Mouse (Mus musculus) thymus, postnatal 36 days (tissue): ENCODE measurements around the gene Unc45a.

Experiments
- DNase-seq, 2 experiments: peaks; one replicate each; pipeline ENCODE4 v3.0.0; 2022; ENCODE audit warnings: mixed read lengths in 2 of 2

Unc45a gene

GRCm38 (mm10) chr7:80324043-80324815, 16.6 kb downstream of the Unc45a start, which contains the start of gene Rccd1:
TSS of gene Rccd1 (minus strand) at chr7:80324454.
- DNase-seq: peak; percentile 90

GRCm38 (mm10) chr7:80323336-80323735, 17.5 kb downstream of the Unc45a start:
- DNase-seq: no peak

GRCm38 (mm10) chr7:80319846-80320496, 20.8 kb downstream of the Unc45a start:
- no peak for DNase-seq

DNA sequence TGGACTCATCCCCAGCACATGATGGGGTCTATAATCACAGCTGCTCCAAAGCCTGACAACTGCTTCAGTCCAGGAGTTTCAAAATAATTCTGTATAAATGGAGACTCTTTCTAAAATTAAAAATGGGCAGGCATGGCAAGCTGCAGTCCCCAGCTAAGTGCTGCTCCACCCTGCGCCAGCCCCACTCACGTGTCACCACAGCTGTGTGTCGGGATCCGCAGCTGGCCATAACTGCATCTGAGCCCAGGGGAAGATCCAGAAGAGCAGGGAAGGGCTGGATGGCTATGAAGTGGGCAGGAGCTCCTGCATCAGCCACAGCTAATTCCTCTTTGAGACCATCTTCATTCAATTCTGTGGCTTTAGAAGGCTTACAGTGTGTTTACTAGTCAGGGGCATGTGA, 22.1 kb downstream of the Unc45a start:
- DNase-seq: no peak

DNA sequence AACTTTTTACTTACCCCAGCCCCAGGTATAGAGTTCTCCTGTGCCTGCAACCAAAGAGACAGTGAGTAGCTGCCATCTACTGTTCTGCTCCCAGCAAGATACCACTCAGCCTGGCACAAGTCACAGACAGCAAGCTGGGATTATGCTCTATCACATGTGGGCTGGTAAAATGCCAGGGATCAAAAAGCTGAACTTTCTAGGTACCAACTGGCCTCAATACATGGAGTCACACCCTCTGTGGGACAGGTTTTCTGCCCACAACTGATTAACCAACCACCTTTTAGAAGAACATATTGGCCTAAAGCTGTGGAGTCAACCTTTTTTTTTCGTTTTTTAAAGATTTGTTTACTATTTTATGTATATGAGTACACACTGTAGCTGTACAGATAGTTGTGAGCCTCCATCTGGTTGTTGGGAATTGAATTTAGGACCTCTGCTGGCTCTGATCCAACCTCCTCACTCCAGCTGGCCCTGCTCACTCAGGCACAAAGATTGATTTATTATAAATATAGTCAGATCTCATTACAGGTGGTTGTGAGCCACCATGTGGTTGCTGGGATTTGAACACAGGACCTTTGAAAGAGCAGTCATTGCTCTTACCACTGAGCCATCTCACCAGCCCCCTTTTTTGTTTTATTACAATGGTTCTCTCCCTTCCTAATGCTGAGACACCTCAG, 23.2 kb downstream of the Unc45a start:
- no peak for DNase-seq

GRCm38 (mm10) chr7:80315733-80316132, 25.1 kb downstream of the Unc45a start:
- DNase-seq: no peak

DNA sequence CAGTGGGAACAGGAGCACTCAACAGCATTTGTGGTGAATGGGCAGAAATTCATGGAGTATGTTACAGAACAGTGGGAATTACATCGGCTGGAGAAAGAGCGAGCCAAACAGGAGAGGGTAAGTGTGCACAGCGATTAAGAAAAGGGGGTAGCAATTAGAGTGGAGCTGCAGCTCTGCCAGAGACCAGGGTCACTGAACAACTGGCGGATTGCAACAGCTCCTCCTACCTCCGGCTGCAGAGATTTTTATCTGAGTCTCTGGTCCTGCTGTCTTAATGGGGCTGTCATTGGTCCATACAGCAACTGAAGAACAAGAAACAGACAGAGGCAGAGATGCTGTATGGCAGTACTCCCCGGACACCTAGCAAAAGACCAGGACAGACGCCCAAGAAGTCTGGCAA, 30.0 kb downstream of the Unc45a start:
- DNase-seq: no peak

DNA sequence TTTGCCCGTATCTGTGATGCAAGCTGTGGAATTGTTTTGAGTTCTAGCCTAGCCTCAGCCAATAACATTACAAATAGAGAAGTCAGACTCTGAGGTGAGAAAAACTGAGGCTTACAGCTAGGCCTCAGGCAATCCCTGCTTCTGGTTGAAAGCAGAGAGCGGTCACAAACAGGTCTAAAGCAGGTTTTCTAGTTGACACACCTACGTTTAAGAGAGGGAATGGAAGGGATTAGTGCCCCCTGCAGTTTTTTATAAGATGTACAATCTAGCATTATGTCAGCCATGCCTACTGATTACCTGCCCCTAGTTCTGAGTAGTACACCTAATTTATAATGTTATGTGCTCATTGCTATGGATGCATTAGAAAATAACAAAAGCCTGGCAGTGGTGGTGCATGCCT, 33.0 kb downstream of the Unc45a start:
- no peak for DNase-seq

GRCm38 (mm10) chr7:80301522-80301921, 39.3 kb downstream of the Unc45a start:
- no peak for DNase-seq

DNA sequence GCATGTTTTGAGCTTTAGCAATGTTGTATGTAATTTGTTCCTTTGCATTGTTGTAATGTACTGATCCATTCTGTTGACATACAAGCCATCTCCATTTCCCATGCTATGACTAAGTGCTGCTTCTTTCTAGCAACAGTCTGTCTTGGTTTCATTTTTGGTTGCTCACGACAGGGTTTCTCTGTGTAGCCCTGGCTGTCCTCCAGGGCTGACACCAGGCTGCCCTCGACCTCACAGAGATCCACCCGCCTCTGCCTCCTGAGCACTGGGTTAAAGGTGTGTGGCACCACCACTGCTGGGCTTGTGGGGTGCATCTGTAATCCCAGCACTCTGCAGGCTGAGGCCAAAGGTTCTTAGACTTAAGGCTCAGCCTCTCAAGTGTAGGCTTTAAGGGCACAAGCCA, 41.2 kb downstream of the Unc45a start:
- DNase-seq: no peak

DNA sequence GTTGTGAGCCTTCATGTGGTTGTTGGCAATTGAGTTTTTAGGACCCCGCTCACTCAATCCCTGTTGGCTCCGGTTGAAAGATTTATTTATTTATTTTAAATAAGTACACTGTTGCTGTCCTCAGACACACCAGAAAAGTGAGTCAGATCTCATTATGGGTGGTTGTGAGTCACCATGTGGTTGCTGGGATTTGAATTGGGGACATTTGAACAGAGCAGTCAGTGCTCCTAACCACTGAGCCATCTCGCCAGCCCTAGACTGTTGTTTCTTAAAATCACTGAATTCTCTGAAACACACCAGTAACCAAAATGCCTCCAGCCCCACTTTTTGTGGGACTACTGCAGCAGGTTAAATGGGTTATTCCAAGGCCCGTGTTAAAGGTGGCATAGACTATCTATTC, 42.1 kb downstream of the Unc45a start:
- DNase-seq: no peak

- no peak for DNase-seq
Measured at GRCm38 (mm10) chr7:80297041-80297440, 43.8 kb downstream of the Unc45a start.

DNA sequence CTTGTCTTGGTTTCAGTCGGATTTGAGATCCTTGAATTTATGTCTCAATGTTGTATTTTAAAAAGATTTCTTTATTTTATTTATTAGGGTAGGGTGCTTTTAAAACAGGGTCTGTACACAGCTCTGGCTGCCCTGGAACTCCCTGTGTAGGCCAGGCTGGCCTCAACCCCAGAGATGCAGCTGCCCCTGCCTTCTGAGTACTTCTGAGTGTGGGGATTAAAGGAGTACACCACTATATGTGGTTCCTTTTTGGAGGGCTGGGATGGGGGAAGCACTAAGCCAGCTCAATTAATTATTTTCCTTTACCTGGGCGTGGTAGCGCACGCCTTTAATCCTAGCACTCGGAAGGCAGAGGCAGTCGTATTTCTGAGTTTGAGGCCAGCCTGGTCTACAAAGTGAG, 44.3 kb downstream of the Unc45a start:
- no peak for DNase-seq

DNA sequence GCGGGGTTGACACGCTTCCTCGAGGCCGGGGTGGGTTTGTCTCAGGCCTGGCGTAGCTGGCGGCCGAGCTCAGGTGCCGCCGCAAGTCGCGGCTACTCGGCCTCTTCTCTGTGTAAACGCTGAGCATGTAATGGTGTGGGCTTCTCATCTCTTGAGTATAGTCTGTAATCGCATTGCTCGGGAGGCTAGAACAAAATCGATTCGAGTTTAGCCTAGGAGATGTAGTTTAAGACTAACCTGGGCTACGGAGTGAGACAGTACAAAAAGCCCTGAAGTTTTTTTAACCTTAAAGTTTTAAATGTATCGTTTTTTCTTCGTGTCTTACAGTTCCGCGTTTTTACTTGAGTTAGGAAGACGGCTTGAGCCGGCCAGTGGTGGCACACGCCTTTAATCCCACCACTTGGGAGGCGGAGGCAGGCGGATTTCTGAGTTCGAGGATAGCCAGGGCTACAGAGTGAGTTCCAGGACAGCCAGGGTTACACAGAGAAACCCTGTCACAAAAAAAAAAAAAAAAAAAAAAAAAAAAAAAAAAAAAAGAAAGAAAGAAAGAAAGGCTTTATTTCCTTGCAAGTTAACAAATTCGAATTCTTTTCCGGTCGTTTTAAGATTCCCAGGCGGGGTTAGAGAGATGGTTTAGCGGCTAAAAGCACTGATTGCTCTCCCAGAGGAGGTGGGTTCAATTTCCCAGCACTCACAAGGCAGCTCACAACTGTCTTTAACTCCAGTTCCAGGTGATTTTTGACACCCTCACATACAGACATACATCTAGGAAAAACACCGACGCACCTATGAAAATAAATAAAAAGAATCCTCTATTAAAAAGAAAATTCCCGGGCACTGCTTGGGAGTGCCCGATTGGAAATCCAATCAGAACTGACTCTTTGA, 45.8 kb downstream of the Unc45a start:
- peak in 1 of 2 experiments; percentile 39 for DNase-seq

DNA sequence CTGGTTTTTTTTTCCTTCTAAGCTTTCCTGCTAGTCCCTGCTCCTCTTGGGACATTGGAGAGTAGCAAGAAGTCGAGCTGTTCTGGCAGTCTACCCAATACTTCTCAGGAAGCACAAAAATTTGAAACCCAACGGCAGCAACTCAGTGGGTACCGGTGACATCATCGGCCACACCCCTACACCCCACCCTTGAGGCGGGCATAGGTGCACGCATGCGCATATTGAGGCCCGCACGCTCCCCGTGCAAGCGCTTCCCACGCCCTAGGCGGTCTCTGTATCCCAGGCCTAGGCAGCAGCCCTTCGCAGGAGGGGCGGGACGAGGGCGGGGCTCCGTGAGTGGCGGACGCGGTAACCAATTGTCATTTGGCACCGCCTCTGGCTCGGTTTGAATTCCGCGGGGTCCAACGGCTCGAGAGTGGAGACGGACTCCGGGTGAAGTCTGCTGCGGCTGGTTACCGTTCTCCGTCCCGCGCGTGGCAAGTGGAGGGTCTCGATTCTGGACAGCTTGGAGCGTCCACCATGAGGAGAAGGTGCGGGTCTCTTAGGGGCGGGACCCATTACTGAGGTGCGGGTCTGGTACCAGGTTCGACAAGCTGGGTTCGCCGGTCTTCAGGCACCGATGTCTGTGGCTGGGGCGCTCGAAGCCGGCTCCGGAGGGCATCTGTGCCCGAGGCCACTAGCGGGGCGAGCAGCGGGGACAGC, 46.6 kb downstream of the Unc45a start, which contains the start of gene Prc1:
Gene Prc1, plus strand, starts transcription at position 389 of the 702 bp plus-strand sequence.
- peak; percentile 99 for DNase-seq

DNA sequence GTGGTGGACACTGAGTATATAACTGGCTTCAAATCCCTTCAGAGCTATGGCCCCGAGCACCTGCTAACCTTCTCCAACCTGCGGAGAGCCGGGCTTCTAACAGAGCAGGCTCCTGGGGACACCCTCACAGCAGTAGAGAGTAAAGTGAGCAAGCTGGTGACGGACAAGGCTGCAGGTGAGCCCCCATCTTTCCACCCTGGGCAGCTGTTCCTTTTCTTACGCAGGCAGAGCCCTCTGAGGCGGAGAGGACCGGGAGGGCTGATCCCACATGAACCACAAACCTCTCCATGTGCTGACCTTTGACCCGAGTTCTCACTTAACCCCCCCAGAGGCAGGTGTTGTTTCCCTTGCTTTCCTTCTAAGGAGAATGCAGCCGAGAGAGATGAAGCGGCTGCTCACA, 53.1 kb downstream of the Unc45a start:
- peak in 1 of 2 experiments; percentile 37 for DNase-seq

DNA sequence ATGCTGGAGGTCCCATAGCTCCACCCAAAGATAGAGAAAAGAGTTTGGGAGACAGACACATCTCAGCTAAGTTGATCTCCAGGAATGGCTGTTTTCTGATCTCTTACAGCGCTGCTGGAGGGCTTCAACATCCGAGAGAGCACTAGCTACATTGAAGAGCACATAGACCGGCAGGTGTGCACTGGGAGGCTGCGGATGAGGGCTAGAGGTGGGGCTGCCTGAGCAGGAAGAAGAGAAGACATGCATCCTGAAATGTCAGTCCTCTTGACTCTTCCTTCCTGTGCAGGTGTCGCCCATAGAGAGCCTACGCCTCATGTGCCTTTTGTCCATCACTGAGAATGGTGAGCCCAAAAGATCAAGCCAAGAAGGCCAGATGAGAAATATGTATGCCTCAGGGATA, 55.1 kb downstream of the Unc45a start:
- peak; percentile 53 to 78 for DNase-seq

DNA sequence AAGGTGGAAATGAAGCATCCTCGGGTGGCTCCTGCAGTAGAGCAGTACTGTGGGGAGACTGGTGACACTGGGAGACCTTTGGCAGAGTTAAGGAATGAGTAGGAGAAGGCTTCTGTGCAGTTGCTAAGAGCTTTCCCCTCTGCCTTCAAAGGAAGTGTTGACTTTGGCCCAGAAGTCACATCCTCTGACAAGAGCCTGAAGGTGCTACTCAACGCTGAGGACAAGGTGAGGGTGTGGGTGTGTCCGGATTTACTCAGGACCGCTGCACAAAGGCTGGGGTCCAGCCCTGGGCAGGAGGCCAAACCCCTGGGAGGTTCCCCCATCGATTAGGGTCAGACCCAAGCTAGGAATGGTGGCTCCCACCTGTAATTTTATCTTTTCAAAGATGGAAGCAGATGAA, 56.4 kb downstream of the Unc45a start:
- DNase-seq: no peak

GRCm38 (mm10) chr7:80283226-80283918, 57.4 kb downstream of the Unc45a start:
- DNase-seq: no peak

GRCm38 (mm10) chr7:80281646-80282045, 59.2 kb downstream of the Unc45a start:
- no peak for DNase-seq

DNA sequence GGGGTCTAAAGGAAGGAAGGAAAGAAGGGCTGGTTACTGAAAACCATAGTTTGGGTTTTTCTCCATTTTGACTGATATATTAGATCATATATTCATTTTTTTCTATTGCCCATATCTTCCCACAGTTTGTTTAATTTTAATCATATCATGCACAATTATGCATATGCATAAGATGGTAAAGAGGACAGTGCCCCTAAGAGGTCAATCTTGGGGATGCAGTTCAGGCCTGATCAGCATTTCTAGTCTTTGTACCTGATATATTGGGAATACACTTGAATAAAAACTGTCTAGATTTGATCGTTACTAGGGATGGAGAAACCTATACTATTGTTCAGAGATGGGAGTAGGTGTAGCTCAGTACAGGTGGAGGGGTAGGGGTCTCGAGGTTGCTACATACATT, 59.8 kb downstream of the Unc45a start:
- no peak for DNase-seq
